Mouse (Mus musculus) T-helper 1 cell (primary cell): ENCODE results near the gene Neurog2.

Experiments used
- in situ Hi-C: fragments of 300-600 bp; cut with MboI, MseI; formaldehyde crosslinking; loops from one replicate; pipeline ENCODE4 v1.15.1; 2025; ENCODE audit warnings: high pct_unique_total_duplicates

The Neurog2 gene

GRCm38 (mm10) chr3:127633080-127634032, at the start of gene Neurog2:
Neurog2 (plus strand) TSS chr3:127633135.
- in situ Hi-C loops, result loop anchor here (10.0 kb wide), 1 partner anchor 1581 kb away; no protein-coding TSS in a partner anchor

GRCm38 (mm10) chr3:127597136-127597535, 35.8 kb upstream of the Neurog2 start:
- in situ Hi-C loops, result no loop called here

GRCm38 (mm10) chr3:127608109-127608508, 24.8 kb upstream of the Neurog2 start:
- in situ Hi-C loops, result no loop called here

- in situ Hi-C loops, result loop anchor here (5.0 kb wide), 1 partner anchor 322 kb away; no protein-coding TSS in a partner anchor
Observed at GRCm38 (mm10) chr3:127625296-127625695, 7.6 kb upstream of the Neurog2 start.

GRCm38 (mm10) chr3:127625701-127626399, 7.1 kb upstream of the Neurog2 start:
- in situ Hi-C loops, result loop anchor here (5.0 kb wide), 1 partner anchor 321 kb away; no protein-coding TSS in a partner anchor

GRCm38 (mm10) chr3:127626524-127626923, 6.4 kb upstream of the Neurog2 start:
- in situ Hi-C loops, result loop anchor here (5.0 kb wide), 1 partner anchor 321 kb away; no protein-coding TSS in a partner anchor

GRCm38 (mm10) chr3:127627151-127627955, 5.6 kb upstream of the Neurog2 start:
- in situ Hi-C loops, result loop anchor here (5.0 kb wide), 1 partner anchor 320 kb away; no protein-coding TSS in a partner anchor

- in situ Hi-C loops, result loop anchor here (5.0 kb wide), 1 partner anchor 319 kb away; no protein-coding TSS in a partner anchor
Observed at GRCm38 (mm10) chr3:127627956-127628310, 5.0 kb upstream of the Neurog2 start.

GRCm38 (mm10) chr3:127628311-127629184, 4.4 kb upstream of the Neurog2 start:
- in situ Hi-C loops, result loop anchor here (5.0 kb wide), 1 partner anchor 319 kb away; no protein-coding TSS in a partner anchor

- in situ Hi-C loops, result loop anchor here (10.0 kb wide), 1 partner anchor 1585 kb away; no protein-coding TSS in a partner anchor
Observed at GRCm38 (mm10) chr3:127630190-127630589, 2.7 kb upstream of the Neurog2 start.

GRCm38 (mm10) chr3:127630735-127631372, 2.1 kb upstream of the Neurog2 start:
- in situ Hi-C loops, result loop anchor here (10.0 kb wide), 1 partner anchor 1584 kb away; no protein-coding TSS in a partner anchor

GRCm38 (mm10) chr3:127631582-127631981, 1.4 kb upstream of the Neurog2 start:
- in situ Hi-C loops, result loop anchor here (10.0 kb wide), 1 partner anchor 1583 kb away; no protein-coding TSS in a partner anchor

GRCm38 (mm10) chr3:127632531-127632930, 404 bp upstream of the Neurog2 start:
- in situ Hi-C loops, result loop anchor here (10.0 kb wide), 1 partner anchor 1582 kb away; no protein-coding TSS in a partner anchor

GRCm38 (mm10) chr3:127634101-127634983, 1.4 kb downstream of the Neurog2 start:
- in situ Hi-C loops, result loop anchor here (10.0 kb wide), 1 partner anchor 1580 kb away; no protein-coding TSS in a partner anchor

- in situ Hi-C loops, result loop anchor here (10.0 kb wide), 1 partner anchor 1580 kb away; no protein-coding TSS in a partner anchor
Observed at GRCm38 (mm10) chr3:127634984-127635349, 2.0 kb downstream of the Neurog2 start.

GRCm38 (mm10) chr3:127639875-127640761, 7.2 kb downstream of the Neurog2 start:
- in situ Hi-C loops, result loop anchor here (5.0 to 10.0 kb wide), 2 partner anchors 112 to 1575 kb away; no protein-coding TSS in a partner anchor
